Comparison of ENCODE assay signal across 7 mouse cellular contexts in genomic region chr13:9136733-9137132, GRCm38 (mm10). TPM values are rescaled to one million over a fixed set of nuclear protein-coding genes. Genes with fewer than 3 reads are reported as not detected.
DNase-seq lines count a peak whose midpoint lies in the region.

No protein-coding gene starts in this region.

- peak; percentile 25 for DNase-seq in left cerebral cortex, adult 11 months (ENCODE audit: low spot score)
- DNase-seq in left cerebral cortex, postnatal 4 days, result no peak
- DNase-seq in NIH3T3 (ENCODE audit: low read depth), result peak; percentile 25
- DNase-seq in embryo, embryonic 10.5 days (ENCODE audit: low spot score), result peak; percentile 34
- DNase-seq in retina, postnatal 1 day, result peak; percentile 2
- no peak for DNase-seq in thymus, adult 18-20 months
- no peak for DNase-seq in kidney, postnatal 25 days

- intact Hi-C loops in left cerebral cortex, postnatal 4 days (cut with DNase I), result no loop called here

RNA-seq across cellular contexts. Expression of gene Larp4b, which starts 43.1 kb away (rescaled TPM):
- 100 to 1,000 TPM in 1 of 2 experiments, 10 to 100 TPM in 1; 96.7 to 105 TPM for total RNA-seq in left cerebral cortex, postnatal 4 days (2021)

Comparison
In these comparisons a context has a peak if more than half of its experiments do, and no peak if none do; other contexts are left out.
1. DNase-seq: peak in left cerebral cortex, adult 11 months (single experiment), NIH3T3 (single experiment), embryo, embryonic 10.5 days (single experiment) and retina, postnatal 1 day (single experiment); none in left cerebral cortex, postnatal 4 days (single experiment), thymus, adult 18-20 months (0 of 2) and kidney, postnatal 25 days (0 of 2).